Mouse (Mus musculus): ENCODE measurements around the gene Cfap69. TPM values are rescaled to one million over a fixed set of nuclear protein-coding genes. Genes with fewer than 3 reads are reported as not detected.

The Cfap69 gene
- polyA plus RNA-seq, 1 experiment from 2014 or later: 2.7 TPM

- H3K9me3 ChIP-seq: no peaks in the 10 kb centered on the region
- no peaks in the 10 kb centered on the region for H3K4me1 ChIP-seq
- no peak overlapping the region for H3K4me3 ChIP-seq
- H3K27ac ChIP-seq: no peak overlapping the region
- ATAC-seq (ENCODE audit: low FRiP score, low read depth): no peak
- 80% methylated on average over 1 of the region's 1 CpGs for WGBS
- H3K36me3 ChIP-seq: peaks cover 62% of the 10 kb centered on the region
- no peaks in the 10 kb centered on the region for H3K27me3 ChIP-seq
- no peak overlapping the region for H3K9ac ChIP-seq
- no peak overlapping the region for H3K4me2 ChIP-seq (replicated peaks)
Observed at GRCm38 (mm10) chr5:5551110-5551509, 112.9 kb downstream of the Cfap69 start.

GRCm38 (mm10) chr5:5540385-5540784 lies 123.7 kb downstream of the Cfap69 start:
- H3K4me2 ChIP-seq (replicated peaks): no peak overlapping the region
- peaks cover 54% of the 10 kb centered on the region for H3K36me3 ChIP-seq
- 73% methylated on average over 3 of the region's 3 CpGs for WGBS

GRCm38 (mm10) chr5:5539771-5540170 lies 124.3 kb downstream of the Cfap69 start:
- Histone ChIP-seq H3K4me2 (replicated peaks) (no peak overlapping the region), H3K4me3 (no peak overlapping the region), H3K9me3 (no peaks in the 10 kb centered on the region), H3K4me1 (no peaks in the 10 kb centered on the region), H3K27ac (no peak overlapping the region), H3K36me3 (peaks cover 52% of the 10 kb centered on the region), H3K27me3 (no peaks in the 10 kb centered on the region), H3K9ac (no peak overlapping the region)
- 81% methylated on average over 3 of the region's 3 CpGs for WGBS
- no peak for ATAC-seq (ENCODE audit: low FRiP score, low read depth)

More at GRCm38 (mm10) chr5:5540385-5540784, 123.7 kb downstream of the Cfap69 start:
- Histone ChIP-seq H3K27ac (no peak overlapping the region), H3K9ac (no peak overlapping the region), H3K4me1 (no peaks in the 10 kb centered on the region), H3K4me3 (no peak overlapping the region), H3K9me3 (no peaks in the 10 kb centered on the region), H3K27me3 (no peaks in the 10 kb centered on the region)
- ATAC-seq (ENCODE audit: low FRiP score, low read depth): no peak

GRCm38 (mm10) chr5:5536131-5536530 lies 127.9 kb downstream of the Cfap69 start:
- 92% methylated on average over 1 of the region's 1 CpGs for WGBS
- no peak overlapping the region for H3K4me3 ChIP-seq

GRCm38 (mm10) chr5:5533656-5534420 lies 130.2 kb downstream of the Cfap69 start:
- H3K9me3 ChIP-seq: no peaks in the 10 kb centered on the region
- WGBS: 87% methylated on average over 3 of the region's 3 CpGs
- H3K27ac ChIP-seq: no peak overlapping the region
- H3K4me1 ChIP-seq: no peaks in the 10 kb centered on the region
- no peak overlapping the region for H3K4me3 ChIP-seq
- no peaks in the 10 kb centered on the region for H3K27me3 ChIP-seq
- no peak overlapping the region for H3K9ac ChIP-seq
- H3K36me3 ChIP-seq: peaks cover 9% of the 10 kb centered on the region
- ATAC-seq (ENCODE audit: low FRiP score, low read depth): no peak
- H3K4me2 ChIP-seq (replicated peaks): no peak overlapping the region

More at GRCm38 (mm10) chr5:5536131-5536530, 127.9 kb downstream of the Cfap69 start:
- no peak for ATAC-seq (ENCODE audit: low FRiP score, low read depth)
- Histone ChIP-seq H3K9ac (no peak overlapping the region), H3K9me3 (no peaks in the 10 kb centered on the region), H3K4me1 (no peaks in the 10 kb centered on the region), H3K27me3 (no peaks in the 10 kb centered on the region), H3K4me2 (replicated peaks) (no peak overlapping the region), H3K27ac (no peak overlapping the region), H3K36me3 (peaks cover 22% of the 10 kb centered on the region)

Other genes starting within 250 kb of the Cfap69 start
- 23.0 and 23.2 TPM in 2 replicates for gene Cdk14, start 243.9 kb downstream of the Cfap69 start, polyA plus RNA-seq (2015; fragmentation: Nextera tagmentation; extraction: Ambion mirVana)
- not detected in 2 replicates for gene 1700015F17Rik, start 185.1 kb downstream of the Cfap69 start, polyA plus RNA-seq (2015; fragmentation: Nextera tagmentation; extraction: Ambion mirVana)
- 21.9 TPM in 2 replicates for gene Cldn12, start 149.3 kb downstream of the Cfap69 start, polyA plus RNA-seq (2015; fragmentation: Nextera tagmentation; extraction: Ambion mirVana)
- gene Gtpbp10, start 104.7 kb downstream of the Cfap69 start, polyA plus RNA-seq (2015; fragmentation: Nextera tagmentation; extraction: Ambion mirVana): 25.0 and 29.2 TPM in 2 replicates
- gene Gm8773, start 90.4 kb downstream of the Cfap69 start, polyA plus RNA-seq (2015; fragmentation: Nextera tagmentation; extraction: Ambion mirVana): 0.78 and 0.79 TPM in 2 replicates
- gene Steap2, start 30.3 kb upstream of the Cfap69 start, polyA plus RNA-seq (2015; fragmentation: Nextera tagmentation; extraction: Ambion mirVana): 7.4 and 7.5 TPM in 2 replicates
- 5.0 and 5.8 TPM in 2 replicates for gene Steap1, start 85.1 kb upstream of the Cfap69 start, polyA plus RNA-seq (2015; fragmentation: Nextera tagmentation; extraction: Ambion mirVana)